Mouse (Mus musculus): ENCODE measurements around the gene Ugt1a10. TPM values are rescaled to one million over a fixed set of nuclear protein-coding genes. Genes with fewer than 3 reads are reported as not detected.

The Ugt1a10 gene
- polyA plus RNA-seq, 1 experiment: not detected

- Histone ChIP-seq H3K27ac (ENCODE audit: insufficient read depth, low read depth, low read length) (no peak overlapping the region), H3K4me1 (ENCODE audit: control insufficient read depth, insufficient read depth, insufficient read length, low read length) (peaks cover 3% of the 10 kb centered on the region; the same call in 1 of the 2 replicates), H3K27me3 (ENCODE audit: control insufficient read depth, insufficient read depth, low read length) (no peaks in the 10 kb centered on the region), H3K4me3 (ENCODE audit: low read depth, low read length) (no peak overlapping the region), H3K36me3 (ENCODE audit: control insufficient read depth, insufficient read depth, low read length) (no peaks in the 10 kb centered on the region)
- TF ChIP-seq CTCF (IDR thresholded peaks at IDR 0.05; ENCODE audit: extremely low read depth, insufficient read length, insufficient replicate concordance, low read depth, low read length) (no peak), POLR2A (IDR thresholded peaks at IDR 0.05; ENCODE audit: low read depth, low read length) (no peak)
- WGBS: 42% methylated on average over 6 of the region's 6 CpGs
Measured at GRCm38 (mm10) chr1:88246386-88246785, 191.2 kb downstream of the Ugt1a10 start.

GRCm38 (mm10) chr1:88247660-88248059 is 192.5 kb downstream of the Ugt1a10 start:
- H3K36me3 ChIP-seq (ENCODE audit: control insufficient read depth, insufficient read depth, low read length): no peaks in the 10 kb centered on the region
- WGBS: 38% methylated on average over 2 of the region's 2 CpGs
- TF ChIP-seq CTCF (IDR thresholded peaks at IDR 0.05; ENCODE audit: extremely low read depth, insufficient read length, insufficient replicate concordance, low read depth, low read length): no peak
- TF ChIP-seq POLR2A (IDR thresholded peaks at IDR 0.05; ENCODE audit: low read depth, low read length): no peak
- H3K4me3 ChIP-seq (ENCODE audit: low read depth, low read length): no peak overlapping the region
- H3K27me3 ChIP-seq (ENCODE audit: control insufficient read depth, insufficient read depth, low read length): no peaks in the 10 kb centered on the region
- no peak overlapping the region for H3K27ac ChIP-seq (ENCODE audit: insufficient read depth, low read depth, low read length)
- peaks cover 3% of the 10 kb centered on the region; the same call in 1 of the 2 replicates for H3K4me1 ChIP-seq (ENCODE audit: control insufficient read depth, insufficient read depth, insufficient read length, low read length)

GRCm38 (mm10) chr1:88248658-88249057 is 193.5 kb downstream of the Ugt1a10 start:
- 56% methylated on average over 4 of the region's 4 CpGs for WGBS
- TF ChIP-seq POLR2A (IDR thresholded peaks at IDR 0.05; ENCODE audit: low read depth, low read length): no peak
- no peak for TF ChIP-seq CTCF (IDR thresholded peaks at IDR 0.05; ENCODE audit: extremely low read depth, insufficient read length, insufficient replicate concordance, low read depth, low read length)

GRCm38 (mm10) chr1:88249596-88249995 is 194.4 kb downstream of the Ugt1a10 start:
- Histone ChIP-seq H3K27me3 (ENCODE audit: control insufficient read depth, insufficient read depth, low read length) (no peaks in the 10 kb centered on the region), H3K27ac (ENCODE audit: insufficient read depth, low read depth, low read length) (no peak overlapping the region), H3K4me1 (ENCODE audit: control insufficient read depth, insufficient read depth, insufficient read length, low read length) (peaks cover 15% of the 10 kb centered on the region), H3K36me3 (ENCODE audit: control insufficient read depth, insufficient read depth, low read length) (no peaks in the 10 kb centered on the region), H3K4me3 (ENCODE audit: low read depth, low read length) (no peak overlapping the region)
- no peak for TF ChIP-seq POLR2A (IDR thresholded peaks at IDR 0.05; ENCODE audit: low read depth, low read length)
- no peak for TF ChIP-seq CTCF (IDR thresholded peaks at IDR 0.05; ENCODE audit: extremely low read depth, insufficient read length, insufficient replicate concordance, low read depth, low read length)
- 83% methylated on average over 7 of the region's 7 CpGs for whole genome bisulfite sequencing

More at GRCm38 (mm10) chr1:88248658-88249057, 193.5 kb downstream of the Ugt1a10 start:
- H3K4me3 ChIP-seq (ENCODE audit: low read depth, low read length): no peak overlapping the region
- peaks cover 12% of the 10 kb centered on the region for H3K4me1 ChIP-seq (ENCODE audit: control insufficient read depth, insufficient read depth, insufficient read length, low read length)
- no peak overlapping the region for H3K27ac ChIP-seq (ENCODE audit: insufficient read depth, low read depth, low read length)
- H3K27me3 ChIP-seq (ENCODE audit: control insufficient read depth, insufficient read depth, low read length): no peaks in the 10 kb centered on the region
- no peaks in the 10 kb centered on the region for H3K36me3 ChIP-seq (ENCODE audit: control insufficient read depth, insufficient read depth, low read length)

- H3K4me3 ChIP-seq (ENCODE audit: low read depth, low read length): no peak overlapping the region
- H3K27me3 ChIP-seq (ENCODE audit: control insufficient read depth, insufficient read depth, low read length): no peaks in the 10 kb centered on the region
- peaks cover 15% of the 10 kb centered on the region for H3K4me1 ChIP-seq (ENCODE audit: control insufficient read depth, insufficient read depth, insufficient read length, low read length)
- TF ChIP-seq CTCF (IDR thresholded peaks at IDR 0.05; ENCODE audit: extremely low read depth, insufficient read length, insufficient replicate concordance, low read depth, low read length) (no peak), POLR2A (IDR thresholded peaks at IDR 0.05; ENCODE audit: low read depth, low read length) (no peak)
- WGBS: 82% methylated on average over 5 of the region's 5 CpGs
- no peaks in the 10 kb centered on the region for H3K36me3 ChIP-seq (ENCODE audit: control insufficient read depth, insufficient read depth, low read length)
- no peak overlapping the region for H3K27ac ChIP-seq (ENCODE audit: insufficient read depth, low read depth, low read length)
Measured at GRCm38 (mm10) chr1:88250023-88250422, 194.8 kb downstream of the Ugt1a10 start.

- no peak for TF ChIP-seq POLR2A (IDR thresholded peaks at IDR 0.05; ENCODE audit: low read depth, low read length)
- no peak for TF ChIP-seq CTCF (IDR thresholded peaks at IDR 0.05; ENCODE audit: extremely low read depth, insufficient read length, insufficient replicate concordance, low read depth, low read length)
- Histone ChIP-seq H3K4me1 (ENCODE audit: control insufficient read depth, insufficient read depth, insufficient read length, low read length) (peaks cover 12% of the 10 kb centered on the region), H3K36me3 (ENCODE audit: control insufficient read depth, insufficient read depth, low read length) (no peaks in the 10 kb centered on the region), H3K27ac (ENCODE audit: insufficient read depth, low read depth, low read length) (peak overlapping the region; percentile 15; the same call in 1 of the 2 replicates), H3K27me3 (ENCODE audit: control insufficient read depth, insufficient read depth, low read length) (no peaks in the 10 kb centered on the region), H3K4me3 (ENCODE audit: low read depth, low read length) (no peak overlapping the region)
- 52% methylated on average over 8 of the region's 8 CpGs for WGBS
Measured at GRCm38 (mm10) chr1:88253106-88253505, 197.9 kb downstream of the Ugt1a10 start.

- no peak overlapping the region for H3K4me3 ChIP-seq (ENCODE audit: low read depth, low read length)
- peak overlapping the region; percentile 15; the same call in 1 of the 2 replicates for H3K27ac ChIP-seq (ENCODE audit: insufficient read depth, low read depth, low read length)
- H3K36me3 ChIP-seq (ENCODE audit: control insufficient read depth, insufficient read depth, low read length): no peaks in the 10 kb centered on the region
- H3K27me3 ChIP-seq (ENCODE audit: control insufficient read depth, insufficient read depth, low read length): no peaks in the 10 kb centered on the region
- WGBS: 51% methylated on average over 6 of the region's 6 CpGs
- TF ChIP-seq CTCF (IDR thresholded peaks at IDR 0.05; ENCODE audit: extremely low read depth, insufficient read length, insufficient replicate concordance, low read depth, low read length): no peak
- TF ChIP-seq POLR2A (IDR thresholded peaks at IDR 0.05; ENCODE audit: low read depth, low read length): no peak
- peaks cover 12% of the 10 kb centered on the region for H3K4me1 ChIP-seq (ENCODE audit: control insufficient read depth, insufficient read depth, insufficient read length, low read length)
Measured at GRCm38 (mm10) chr1:88253540-88253939, 198.4 kb downstream of the Ugt1a10 start.

Data from small intestine, adult 2 months (tissue).